Mouse (Mus musculus) E14TG2a.4 (cell line): ENCODE data around the gene 4933415F23Rik.

Experiments used
- CTCF ChIP-seq: conservative IDR thresholded peaks from 2 replicates; pipeline ENCODE4 v1.5.1; 2014; ENCODE audit warnings: low read length
- NANOG ChIP-seq: IDR thresholded peaks from 2 replicates; pipeline ENCODE4 v1.6.1; 2014; ENCODE audit warnings: borderline replicate concordance, low read length, mixed read lengths
- POU5F1 ChIP-seq: IDR thresholded peaks from 2 replicates; pipeline ENCODE4 v1.6.1; 2014; ENCODE audit warnings: low read length, borderline replicate concordance

GRCm38 (mm10) chr1:23151722-23152121 lies 49.7 kb upstream of the 4933415F23Rik start:
- TF ChIP-seq CTCF = no peak
- TF ChIP-seq POU5F1 = no peak
- no peak for TF ChIP-seq NANOG
